Mouse (Mus musculus) layer of hippocampus, adult 9-11 months (tissue): ENCODE results near the gene Aspdh.

ENCODE experiments used
- DNase-seq: peaks from one replicate; pipeline ENCODE4 v3.0.0; 2022

Aspdh gene

GRCm38 (mm10) chr7:44453256-44453655 is 11.9 kb upstream of the Aspdh start:
- no peak for DNase-seq

- DNase-seq: peak; percentile 1
Measured at GRCm38 (mm10) chr7:44456302-44456701, 8.9 kb upstream of the Aspdh start.

GRCm38 (mm10) chr7:44460067-44460466 is 5.1 kb upstream of the Aspdh start:
- DNase-seq: peak; percentile 2

DNA sequence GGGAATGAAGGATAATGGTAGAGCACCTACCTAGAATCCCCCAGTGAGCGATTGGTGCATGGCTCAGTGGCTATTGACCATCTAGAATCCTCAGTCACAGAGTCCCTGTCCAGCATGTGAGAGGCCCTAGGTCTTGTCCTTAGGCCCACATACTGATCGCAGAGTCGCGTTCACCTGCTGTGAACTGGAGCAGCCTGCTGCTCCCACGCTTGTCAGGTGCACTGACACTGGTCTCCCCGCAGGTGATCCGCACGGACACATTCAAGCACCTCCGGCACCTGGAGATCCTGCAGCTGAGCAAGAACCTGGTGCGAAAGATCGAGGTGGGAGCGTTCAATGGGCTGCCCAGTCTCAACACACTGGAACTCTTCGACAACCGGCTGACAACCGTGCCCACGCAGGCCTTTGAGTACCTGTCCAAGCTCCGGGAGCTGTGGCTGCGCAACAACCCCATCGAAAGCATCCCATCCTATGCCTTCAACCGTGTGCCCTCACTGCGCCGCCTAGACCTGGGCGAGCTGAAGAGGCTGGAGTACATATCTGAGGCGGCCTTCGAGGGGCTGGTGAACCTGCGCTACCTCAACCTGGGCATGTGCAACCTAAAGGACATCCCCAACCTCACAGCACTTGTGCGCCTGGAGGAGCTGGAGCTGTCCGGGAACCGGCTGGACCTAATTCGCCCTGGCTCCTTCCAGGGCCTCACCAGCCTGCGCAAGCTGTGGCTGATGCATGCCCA is 4.3 kb upstream of the Aspdh start:
- peak; percentile 3 for DNase-seq

DNA sequence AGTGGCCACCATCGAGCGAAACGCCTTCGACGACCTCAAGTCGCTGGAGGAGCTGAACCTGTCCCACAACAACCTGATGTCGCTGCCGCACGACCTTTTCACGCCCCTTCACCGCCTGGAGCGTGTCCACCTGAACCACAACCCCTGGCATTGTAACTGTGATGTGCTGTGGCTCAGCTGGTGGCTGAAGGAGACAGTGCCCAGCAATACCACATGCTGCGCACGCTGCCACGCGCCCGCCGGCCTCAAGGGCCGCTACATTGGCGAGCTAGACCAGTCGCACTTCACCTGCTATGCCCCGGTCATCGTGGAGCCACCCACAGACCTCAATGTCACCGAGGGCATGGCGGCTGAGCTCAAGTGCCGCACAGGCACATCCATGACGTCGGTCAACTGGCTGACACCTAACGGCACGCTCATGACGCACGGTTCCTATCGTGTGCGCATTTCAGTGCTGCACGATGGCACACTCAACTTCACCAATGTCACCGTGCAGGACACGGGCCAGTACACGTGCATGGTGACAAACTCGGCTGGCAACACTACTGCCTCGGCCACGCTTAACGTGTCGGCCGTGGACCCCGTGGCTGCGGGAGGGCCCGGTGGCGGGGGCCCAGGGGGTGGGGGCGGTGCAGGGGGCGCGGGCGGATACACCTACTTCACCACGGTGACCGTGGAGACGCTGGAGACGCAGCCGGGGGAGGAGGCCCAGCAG is 3.5 kb upstream of the Aspdh start:
- peak; percentile 27 for DNase-seq

GRCm38 (mm10) chr7:44462218-44463055 is 2.8 kb upstream of the Aspdh start:
- DNase-seq: peak; percentile 32

DNA sequence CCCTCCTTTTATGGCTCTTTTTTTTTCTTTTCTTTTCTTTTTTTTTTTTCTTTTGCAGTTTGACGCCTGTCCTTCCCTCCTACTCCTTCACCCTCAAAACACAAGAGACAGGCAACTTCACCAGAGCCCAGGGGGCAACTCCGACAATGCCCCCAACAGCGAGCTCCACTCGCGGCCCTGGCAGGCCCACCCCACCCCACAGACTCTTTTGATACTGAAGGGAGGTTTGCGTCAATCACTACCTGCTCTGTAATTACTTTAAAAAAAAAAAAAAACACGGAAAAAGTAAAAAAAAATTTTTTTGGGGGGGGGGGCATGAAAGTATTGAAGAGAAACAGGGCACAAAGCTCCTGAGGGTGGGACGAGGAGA is 2.1 kb upstream of the Aspdh start:
- DNase-seq: peak; percentile 2

DNA sequence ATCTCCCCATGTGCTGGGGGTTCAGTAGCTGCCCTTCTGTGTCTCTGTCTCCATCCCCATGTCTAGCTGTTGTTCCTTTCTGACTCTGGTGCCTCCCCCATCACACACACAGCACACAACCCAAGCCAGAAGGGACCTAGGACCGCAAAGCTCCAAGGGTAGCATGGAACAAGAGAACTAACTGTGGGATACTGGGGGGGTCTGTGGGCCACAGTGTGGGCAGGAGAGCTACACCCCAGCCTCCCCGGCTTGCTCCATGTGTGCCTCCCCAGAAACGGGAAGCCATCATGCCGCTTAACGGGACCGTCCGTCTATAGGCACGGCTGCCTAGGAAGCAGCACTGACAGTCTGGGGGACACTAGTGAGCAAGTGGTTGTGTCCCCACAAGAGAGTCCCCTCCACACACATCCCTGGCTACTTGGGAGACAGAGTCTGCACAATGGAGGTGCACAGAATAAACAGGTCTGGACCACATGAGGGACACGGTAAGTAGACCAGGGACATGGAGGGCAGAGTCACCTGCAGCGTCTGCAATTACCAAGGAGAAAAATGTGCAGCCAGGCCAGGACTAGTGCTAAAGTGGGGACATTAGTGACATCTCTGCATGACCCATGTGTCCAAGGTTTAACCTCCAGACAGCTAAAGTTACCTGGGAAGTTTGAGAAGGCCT is 1.5 kb upstream of the Aspdh start:
- DNase-seq: peak; percentile 23

DNA sequence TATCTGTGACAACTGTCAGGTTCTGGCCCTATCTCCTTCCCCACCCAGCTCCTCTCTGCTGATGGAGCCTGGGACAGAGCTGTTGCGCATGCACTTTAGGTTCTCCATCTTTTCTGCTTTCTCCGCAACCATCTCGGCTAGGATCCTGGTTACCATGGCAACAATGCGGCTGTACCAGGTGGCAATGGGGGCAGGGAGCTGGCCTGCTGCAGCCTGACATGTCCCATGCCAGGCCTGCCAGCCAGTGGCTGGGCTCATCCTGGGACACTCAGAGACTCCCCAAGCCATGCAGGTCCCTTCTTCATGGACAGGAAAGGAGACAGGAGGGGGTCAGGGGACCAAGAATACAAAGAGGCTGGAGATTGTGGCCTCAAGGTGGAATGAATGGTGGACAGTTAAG is 680 bp upstream of the Aspdh start:
- peak; percentile 93 for DNase-seq

- DNase-seq: peak; percentile 32
Measured at GRCm38 (mm10) chr7:44466006-44466887, 1.1 kb downstream of the Aspdh start.

GRCm38 (mm10) chr7:44466888-44467311 is 1.7 kb downstream of the Aspdh start:
- peak; percentile 46 for DNase-seq

DNA sequence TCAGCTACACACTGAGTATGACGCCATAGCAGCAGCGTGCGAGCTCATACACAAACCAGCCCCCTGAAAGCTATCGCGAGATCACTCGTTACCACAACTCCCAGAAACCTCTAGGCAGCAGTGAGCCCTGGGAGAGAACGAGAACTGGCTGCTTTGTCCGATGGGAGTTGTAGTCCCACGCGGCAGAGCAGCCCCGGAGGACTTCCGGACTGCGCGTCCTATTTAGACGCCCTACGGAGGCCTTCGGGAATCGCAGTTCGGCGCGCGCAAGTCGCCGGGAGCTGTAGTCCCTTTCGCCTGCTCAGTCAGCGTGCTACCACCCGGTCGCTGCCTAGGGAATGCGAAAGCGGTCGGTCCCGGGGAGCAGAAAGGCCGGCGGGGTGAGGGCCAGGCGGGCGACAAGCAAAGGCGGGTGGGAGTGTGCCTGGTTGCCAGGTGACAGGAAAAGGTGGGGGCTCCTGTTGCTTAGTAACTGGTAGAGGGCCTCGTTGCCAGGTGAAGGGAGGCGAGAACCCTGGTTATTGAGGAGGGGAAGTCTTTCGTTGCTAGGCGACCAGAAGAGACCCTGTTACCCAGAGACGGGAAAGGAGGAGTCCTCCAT is 2.7 kb downstream of the Aspdh start, which contains the start of gene Josd2:
Gene Josd2 (plus strand): TSS at position 170 of the 601 bp plus-strand sequence.
- DNase-seq: peak; percentile 99

DNA sequence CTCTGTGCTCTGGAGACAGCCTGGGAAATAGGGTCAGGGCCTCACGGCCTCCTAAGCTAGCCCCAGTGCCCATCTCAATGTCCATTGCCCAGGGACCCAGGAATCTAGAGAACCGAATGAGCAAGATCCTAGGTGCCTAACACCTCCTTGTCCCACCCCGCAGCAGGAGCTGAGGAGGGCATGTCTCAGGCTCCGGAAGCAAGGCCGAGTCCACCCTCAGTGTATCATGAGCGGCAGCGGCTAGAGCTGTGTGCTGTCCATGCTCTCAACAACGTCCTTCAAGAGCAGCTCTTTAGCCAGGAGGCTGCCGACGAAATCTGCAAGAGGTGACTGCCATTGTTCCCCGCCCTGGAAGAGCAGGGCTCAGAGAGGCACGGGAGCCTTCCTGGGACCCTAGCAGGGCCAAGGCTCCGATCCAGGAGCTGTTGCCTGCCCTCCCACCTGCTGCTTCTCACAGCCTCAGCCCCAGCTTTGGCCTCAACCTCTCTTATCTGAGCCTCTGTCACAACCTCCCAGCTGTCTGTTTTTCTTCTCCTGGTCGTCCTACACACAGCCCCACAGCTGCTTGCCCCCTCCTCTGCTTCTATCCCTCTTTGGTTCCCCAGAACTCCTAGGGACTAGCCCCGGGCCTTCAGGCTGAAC is 3.6 kb downstream of the Aspdh start:
- DNase-seq: peak; percentile 18

- peak; percentile 10 for DNase-seq
Measured at GRCm38 (mm10) chr7:44469677-44470675, 4.8 kb downstream of the Aspdh start.

- peak; percentile 15 for DNase-seq
Measured at GRCm38 (mm10) chr7:44470696-44471612, 5.8 kb downstream of the Aspdh start.

GRCm38 (mm10) chr7:44471880-44472557 is 6.8 kb downstream of the Aspdh start:
- peak; percentile 80 for DNase-seq

DNA sequence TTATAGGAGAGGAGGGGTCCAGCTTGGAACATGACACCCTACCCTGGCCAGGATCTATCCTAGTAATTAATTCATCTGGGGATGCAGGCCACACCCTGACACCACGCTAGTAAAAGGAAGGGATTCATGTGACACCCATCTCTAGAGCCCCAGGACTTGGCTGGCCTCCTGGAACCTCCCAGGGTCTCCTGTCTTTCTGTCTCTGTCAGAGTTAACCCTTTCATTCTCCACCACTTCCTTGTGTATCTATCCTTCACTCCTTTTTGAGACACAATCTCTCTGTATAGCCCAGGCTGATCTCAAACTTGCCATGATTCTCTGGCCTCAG is 7.3 kb downstream of the Aspdh start:
- DNase-seq: no peak
